Mouse (Mus musculus): ENCODE measurements around the gene Zbtb38. TPM values are rescaled to one million over a fixed set of nuclear protein-coding genes. Genes with fewer than 3 reads are reported as not detected.
"Not testable (repeated sequence)": the region's sequence is repeated elsewhere in the genome, so short reads cannot be mapped to it uniquely, and the experiment has no call there.

Gene Zbtb38
- polyA plus RNA-seq, 1 experiment: 16.1 TPM

- TF ChIP-seq CTCF (IDR thresholded peaks at IDR 0.05; ENCODE audit: insufficient read depth, low read length) (no peak), POLR2A (IDR thresholded peaks at IDR 0.05; ENCODE audit: borderline replicate concordance, extremely low read depth, low read depth, low read length) (no peak)
Observed at GRCm38 (mm10) chr9:96690461-96690863, 62.2 kb downstream of the Zbtb38 start.

DNA sequence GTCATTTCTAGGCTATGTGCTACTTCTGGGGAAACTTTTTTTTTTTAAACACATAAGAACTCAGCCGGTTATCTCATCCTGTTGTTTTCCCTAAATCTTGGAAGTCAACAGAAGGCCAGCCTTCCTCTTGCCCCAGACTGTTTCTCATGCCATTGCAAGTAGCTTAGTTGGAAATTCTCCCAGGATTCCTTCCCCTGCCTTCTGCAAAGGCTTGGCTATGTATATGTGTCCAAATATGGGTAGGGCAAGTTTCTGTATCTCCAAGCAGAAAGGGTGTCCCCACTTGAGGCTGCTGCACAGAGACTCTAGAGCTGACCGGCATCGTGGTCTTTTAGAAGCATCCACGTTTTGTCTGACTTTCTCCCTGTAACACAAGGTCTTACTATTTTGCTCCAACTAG lies 63.6 kb downstream of the Zbtb38 start:
- DNase-seq: no peak
- Histone ChIP-seq H3K4me3 (replicated peaks; ENCODE audit: extremely low read depth, low read depth, low read length) (no peak overlapping the region), H3K4me1 (ENCODE audit: control insufficient read depth, insufficient read depth, low read length) (no peaks in the 10 kb centered on the region; the same call in 1 of the 2 replicates)
- WGBS: 65% methylated on average over 4 of the region's 4 CpGs
- TF ChIP-seq POLR2A (IDR thresholded peaks at IDR 0.05; ENCODE audit: borderline replicate concordance, extremely low read depth, low read depth, low read length) (no peak), CTCF (IDR thresholded peaks at IDR 0.05; ENCODE audit: insufficient read depth, low read length) (no peak)

More at GRCm38 (mm10) chr9:96690461-96690863, 62.2 kb downstream of the Zbtb38 start:
- Histone ChIP-seq H3K4me1 (ENCODE audit: control insufficient read depth, insufficient read depth, low read length) (no peaks in the 10 kb centered on the region; the same call in 1 of the 2 replicates), H3K4me3 (replicated peaks; ENCODE audit: extremely low read depth, low read depth, low read length) (no peak overlapping the region)
- DNase-seq: no peak
- WGBS: 88% methylated on average over 4 of the region's 4 CpGs

GRCm38 (mm10) chr9:96688194-96688875 lies 64.3 kb downstream of the Zbtb38 start:
- TF ChIP-seq CTCF (IDR thresholded peaks at IDR 0.05; ENCODE audit: insufficient read depth, low read length) (no peak), POLR2A (IDR thresholded peaks at IDR 0.05; ENCODE audit: borderline replicate concordance, extremely low read depth, low read depth, low read length) (no peak)
- 57% methylated on average over 21 of the region's 21 CpGs for WGBS
- H3K4me1 ChIP-seq (ENCODE audit: control insufficient read depth, insufficient read depth, low read length): no peaks in the 10 kb centered on the region; the same call in 1 of the 2 replicates
- no peak for DNase-seq
- no peak overlapping the region for H3K4me3 ChIP-seq (replicated peaks; ENCODE audit: extremely low read depth, low read depth, low read length)

DNA sequence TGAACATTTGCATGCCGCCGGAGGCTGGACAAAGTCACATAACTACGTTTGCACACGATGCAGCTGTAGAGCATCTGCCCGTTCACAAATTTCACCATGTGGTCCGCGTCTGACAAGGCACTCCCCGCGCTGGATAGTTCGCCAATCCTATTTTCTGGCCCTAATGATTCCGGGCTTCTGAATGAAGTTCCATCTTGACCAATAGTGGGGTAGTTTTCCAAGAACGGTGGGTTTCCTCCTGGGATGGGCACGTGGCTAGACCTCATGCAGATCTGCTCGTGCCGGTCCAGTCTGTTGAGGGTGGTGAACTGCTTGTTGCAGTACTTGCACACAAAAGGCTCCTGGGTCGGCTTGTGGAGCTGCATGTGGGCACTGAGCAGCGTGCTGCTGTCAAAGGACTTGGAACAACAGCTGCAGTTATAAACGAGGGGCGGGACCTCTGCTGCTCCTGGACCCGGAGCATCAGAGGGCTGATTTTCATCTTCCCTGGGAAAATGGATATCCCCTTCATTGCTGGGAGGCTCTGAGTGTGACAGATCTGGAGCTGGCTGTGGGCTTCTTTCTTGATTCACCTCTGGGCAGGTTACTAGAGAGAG lies 64.9 kb downstream of the Zbtb38 start:
- 77% methylated on average over 20 of the region's 20 CpGs for WGBS
- Histone ChIP-seq H3K4me3 (replicated peaks; ENCODE audit: extremely low read depth, low read depth, low read length) (no peak overlapping the region), H3K4me1 (ENCODE audit: control insufficient read depth, insufficient read depth, low read length) (no peaks in the 10 kb centered on the region; the same call in 1 of the 2 replicates)
- TF ChIP-seq CTCF (IDR thresholded peaks at IDR 0.05; ENCODE audit: insufficient read depth, low read length) (no peak), POLR2A (IDR thresholded peaks at IDR 0.05; ENCODE audit: borderline replicate concordance, extremely low read depth, low read depth, low read length) (no peak)
- no peak for DNase-seq

DNA sequence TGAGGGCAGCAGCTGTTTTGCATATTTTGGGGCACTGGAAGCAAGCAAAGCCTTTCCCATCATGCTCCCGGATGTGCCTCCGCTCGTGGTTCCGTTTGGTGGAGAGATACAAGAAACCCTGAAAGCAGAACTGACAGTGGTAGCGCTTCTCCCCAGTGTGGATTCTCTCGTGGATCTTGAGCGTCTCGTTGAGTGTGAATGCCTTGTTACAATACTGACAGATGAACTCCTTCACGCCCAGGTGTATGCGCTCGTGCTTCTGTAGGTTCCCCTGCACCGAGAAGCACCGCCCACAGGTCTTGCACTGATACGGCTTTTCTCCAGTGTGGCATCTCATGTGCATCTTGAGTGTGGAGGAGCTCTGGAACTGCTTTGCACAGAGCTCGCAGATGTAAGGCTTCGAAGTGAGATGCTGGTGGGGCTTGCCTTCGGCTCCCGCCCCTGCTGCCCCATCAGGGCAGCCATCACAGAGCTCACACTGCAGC lies 67.0 kb downstream of the Zbtb38 start:
- 91% methylated on average over 18 of the region's 18 CpGs for WGBS
- no peak overlapping the region for H3K4me3 ChIP-seq (replicated peaks; ENCODE audit: extremely low read depth, low read depth, low read length)
- no peaks in the 10 kb centered on the region; the same call in 1 of the 2 replicates for H3K4me1 ChIP-seq (ENCODE audit: control insufficient read depth, insufficient read depth, low read length)
- TF ChIP-seq CTCF (IDR thresholded peaks at IDR 0.05; ENCODE audit: insufficient read depth, low read length) (no peak), POLR2A (IDR thresholded peaks at IDR 0.05; ENCODE audit: borderline replicate concordance, extremely low read depth, low read depth, low read length) (no peak)
- DNase-seq: no peak

GRCm38 (mm10) chr9:96684866-96685599 lies 67.6 kb downstream of the Zbtb38 start:
- Histone ChIP-seq H3K4me1 (ENCODE audit: control insufficient read depth, insufficient read depth, low read length) (no peaks in the 10 kb centered on the region; the same call in 1 of the 2 replicates), H3K4me3 (replicated peaks; ENCODE audit: extremely low read depth, low read depth, low read length) (no peak overlapping the region)
- WGBS: 87% methylated on average over 14 of the region's 14 CpGs
- TF ChIP-seq CTCF (IDR thresholded peaks at IDR 0.05; ENCODE audit: insufficient read depth, low read length) (no peak), POLR2A (IDR thresholded peaks at IDR 0.05; ENCODE audit: borderline replicate concordance, extremely low read depth, low read depth, low read length) (no peak)
- DNase-seq: no peak

GRCm38 (mm10) chr9:96684165-96684792 lies 68.4 kb downstream of the Zbtb38 start:
- WGBS: 87% methylated on average over 4 of the region's 4 CpGs
- H3K4me1 ChIP-seq (ENCODE audit: control insufficient read depth, insufficient read depth, low read length): no peaks in the 10 kb centered on the region; the same call in 1 of the 2 replicates
- DNase-seq: no peak
- no peak overlapping the region for H3K4me3 ChIP-seq (replicated peaks; ENCODE audit: extremely low read depth, low read depth, low read length)
- TF ChIP-seq POLR2A (IDR thresholded peaks at IDR 0.05; ENCODE audit: borderline replicate concordance, extremely low read depth, low read depth, low read length) (no peak), CTCF (IDR thresholded peaks at IDR 0.05; ENCODE audit: insufficient read depth, low read length) (no peak)

GRCm38 (mm10) chr9:96678611-96679010 lies 74.0 kb downstream of the Zbtb38 start:
- Histone ChIP-seq H3K4me3 (replicated peaks; ENCODE audit: extremely low read depth, low read depth, low read length) (no peak overlapping the region), H3K4me1 (ENCODE audit: control insufficient read depth, insufficient read depth, low read length) (no peaks in the 10 kb centered on the region)
- TF ChIP-seq CTCF (IDR thresholded peaks at IDR 0.05; ENCODE audit: insufficient read depth, low read length) (no peak), POLR2A (IDR thresholded peaks at IDR 0.05; ENCODE audit: borderline replicate concordance, extremely low read depth, low read depth, low read length) (no peak)
- no peak for DNase-seq
- WGBS: 75% methylated on average over 5 of the region's 5 CpGs

- 89% methylated on average over 5 of the region's 5 CpGs for WGBS
- not testable (repeated sequence) for DNase-seq
Observed at GRCm38 (mm10) chr9:96677711-96678110, 74.9 kb downstream of the Zbtb38 start.

More at GRCm38 (mm10) chr9:96677711-96678110, 74.9 kb downstream of the Zbtb38 start:
- not testable (repeated sequence) for H3K4me1 ChIP-seq (ENCODE audit: control insufficient read depth, insufficient read depth, low read length); H3K4me3 ChIP-seq (replicated peaks; ENCODE audit: extremely low read depth, low read depth, low read length)

All from lung, adult 2 months (tissue).